Mouse (Mus musculus) urinary bladder, postnatal 14 days (tissue): ENCODE data around the gene Maneal.

Experiments used
- DNase-seq: peaks from one replicate; pipeline ENCODE4 v3.0.0; 2021; ENCODE audit warnings: low spot score

Gene Maneal

GRCm38 (mm10) chr4:124849631-124850260 lies 12.2 kb downstream of the Maneal start:
- DNase-seq, result peak; percentile 45

GRCm38 (mm10) chr4:124847573-124847972 lies 14.4 kb downstream of the Maneal start:
- peak; percentile 78 for DNase-seq

GRCm38 (mm10) chr4:124843493-124843892 lies 18.5 kb downstream of the Maneal start:
- DNase-seq, result peak; percentile 38

DNA sequence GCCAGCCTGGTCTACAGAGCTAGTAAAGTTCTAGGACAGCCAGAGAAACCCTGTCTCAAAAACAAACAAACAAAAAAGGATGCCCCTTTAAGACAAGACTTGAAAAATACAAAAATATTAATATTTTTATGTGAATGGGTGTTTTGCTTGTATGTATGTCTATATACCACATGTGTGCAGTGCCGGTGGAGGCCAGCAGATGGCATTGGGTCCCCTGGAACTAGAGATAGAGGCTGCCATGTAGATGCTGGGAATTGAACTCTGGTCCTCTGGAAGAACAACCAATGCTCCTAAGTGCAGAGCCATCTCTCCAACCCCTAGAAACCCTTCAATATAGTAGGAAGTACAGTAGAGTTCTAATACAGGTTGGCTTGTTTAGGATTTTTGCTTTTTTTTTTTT lies 21.0 kb downstream of the Maneal start:
- no peak for DNase-seq

GRCm38 (mm10) chr4:124838035-124838700 lies 23.8 kb downstream of the Maneal start:
- DNase-seq, result no peak

GRCm38 (mm10) chr4:124832796-124833195 lies 29.2 kb downstream of the Maneal start:
- DNase-seq, result no peak

DNA sequence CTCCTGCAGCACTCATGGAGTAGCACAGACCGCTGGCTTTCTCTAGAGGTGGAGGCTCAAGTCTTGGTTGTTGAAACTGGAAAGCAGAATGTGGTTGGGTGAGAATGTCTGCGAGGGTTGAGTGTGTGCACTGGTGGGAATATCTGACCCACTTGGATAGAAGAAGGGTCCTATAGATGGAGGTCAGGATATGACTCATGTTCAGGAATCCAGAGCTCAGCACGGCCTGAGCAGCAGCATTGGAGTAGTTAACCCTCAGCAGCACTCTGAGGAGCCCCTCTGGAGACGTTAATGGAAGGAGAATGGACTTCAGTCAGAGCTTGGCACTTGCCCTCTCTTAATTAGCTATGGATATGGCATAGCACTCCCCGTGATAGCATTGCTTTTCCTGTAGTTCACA lies 32.3 kb downstream of the Maneal start:
- no peak for DNase-seq

GRCm38 (mm10) chr4:124825371-124825965 lies 36.5 kb downstream of the Maneal start:
- DNase-seq, result no peak

DNA sequence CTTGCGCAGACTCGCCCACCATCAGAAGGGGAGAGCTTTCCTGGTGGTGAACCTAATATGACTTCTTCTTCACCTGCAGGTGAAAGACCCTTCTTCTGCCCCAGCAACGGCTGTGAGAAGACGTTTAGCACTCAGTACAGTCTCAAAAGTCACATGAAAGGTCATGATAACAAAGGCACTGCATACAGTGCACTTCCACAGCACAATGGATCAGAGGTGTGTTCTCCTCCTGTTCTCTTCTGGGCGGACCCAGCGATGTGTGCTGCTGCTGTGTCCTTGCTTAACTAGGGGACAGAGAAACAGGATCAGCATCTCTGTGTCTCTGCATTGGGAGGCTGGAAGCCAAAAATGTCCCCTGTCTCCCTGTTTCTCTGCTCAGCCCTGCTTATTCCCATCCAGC lies 37.0 kb downstream of the Maneal start:
- DNase-seq, result no peak

DNA sequence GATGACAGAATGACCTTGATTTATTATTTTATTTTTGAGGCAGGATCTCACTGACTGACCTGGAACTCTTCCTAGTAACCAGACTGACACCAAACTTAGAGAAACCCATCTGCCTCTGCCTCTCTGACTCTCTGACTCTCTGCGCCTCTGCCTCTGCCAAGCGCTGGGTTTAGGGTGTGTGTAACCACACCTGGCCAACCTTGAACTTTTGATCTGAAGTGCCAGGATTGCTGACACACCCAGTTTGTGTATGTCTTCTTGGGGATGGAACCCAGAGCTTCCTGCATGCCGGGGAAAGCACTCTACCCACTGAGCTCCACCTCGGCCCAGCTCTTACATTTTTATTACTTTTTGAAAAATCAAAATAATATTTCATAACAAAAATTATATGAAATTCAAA lies 43.1 kb downstream of the Maneal start:
- no peak for DNase-seq

DNA sequence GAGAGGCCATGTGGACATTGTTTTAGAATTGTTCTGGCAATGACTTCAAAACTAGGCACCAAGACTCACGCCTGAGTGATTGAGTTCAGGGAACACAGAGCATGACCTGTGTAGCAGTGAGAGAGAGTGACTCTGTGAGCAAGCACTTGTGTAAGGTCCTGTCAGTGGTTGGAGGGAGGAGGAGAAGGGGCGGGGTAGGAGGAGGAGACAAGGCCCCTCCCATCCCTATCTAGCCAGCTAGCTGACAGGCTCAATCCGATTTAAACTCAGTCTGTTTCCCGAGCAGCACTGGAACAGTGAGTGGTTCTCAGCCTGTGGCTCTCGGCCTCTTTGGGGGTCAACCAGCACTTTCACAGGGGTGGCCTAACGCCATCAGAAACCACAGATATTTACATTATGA lies 44.2 kb downstream of the Maneal start:
- peak; percentile 32 for DNase-seq

- DNase-seq, result no peak
These were observed 46.1 kb downstream of the Maneal start for GRCm38 (mm10) chr4:124815901-124816300.

- no peak for DNase-seq
These were observed 50.5 kb downstream of the Maneal start for GRCm38 (mm10) chr4:124811347-124811975.

DNA sequence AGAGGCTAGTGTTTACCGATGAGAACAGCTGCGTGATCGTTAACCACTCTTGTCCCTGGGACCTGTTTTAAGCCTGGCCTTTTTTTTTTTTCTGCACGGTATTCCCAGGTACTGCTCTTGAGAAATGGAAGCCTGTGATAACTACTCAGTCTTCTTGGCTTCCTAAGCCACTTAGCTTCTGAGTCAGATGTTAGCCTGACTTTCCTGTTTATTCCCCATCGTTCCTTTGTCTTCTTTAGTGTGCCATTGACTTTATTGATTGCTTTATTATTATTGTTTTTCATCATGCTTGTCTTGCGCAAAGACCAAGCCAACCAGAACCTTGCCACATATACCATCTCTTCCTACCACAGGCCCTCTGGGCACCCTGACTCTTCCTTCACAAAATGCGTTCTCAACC lies 51.9 kb downstream of the Maneal start:
- DNase-seq, result no peak

GRCm38 (mm10) chr4:124809136-124809883 lies 52.7 kb downstream of the Maneal start:
- DNase-seq, result no peak

GRCm38 (mm10) chr4:124808511-124808910 lies 53.5 kb downstream of the Maneal start:
- no peak for DNase-seq
